Mouse (Mus musculus) testis, adult 2 months (tissue): ENCODE data around the gene Pde8a. TPM values are rescaled to one million over a fixed set of nuclear protein-coding genes. Genes with fewer than 3 reads are reported as not detected.
"Not testable (repeated sequence)": the region's sequence is repeated elsewhere in the genome, so short reads cannot be mapped to it uniquely, and the experiment has no call there.

Source experiments
- H3K27ac ChIP-seq: fragments of 200-500 bp; 2 replicates; pipeline ENCODE4 v1.5.1; 2012; ENCODE audit warnings: low read depth, low read length; ENCODE audit not compliant: control insufficient read depth, insufficient read depth
- H3K27me3 ChIP-seq: fragments of 200-500 bp; 2 replicates; pipeline ENCODE4 v1.6.1; 2012; ENCODE audit warnings: mild to moderate bottlenecking, low read length, moderate library complexity; ENCODE audit not compliant: control insufficient read depth, insufficient read depth
- H3K36me3 ChIP-seq: fragments of 200-500 bp; 2 replicates; pipeline ENCODE4 v1.6.1; 2012; ENCODE audit warnings: mild to moderate bottlenecking, low read length; ENCODE audit not compliant: control insufficient read depth, insufficient read depth
- H3K4me1 ChIP-seq: fragments of 200-500 bp; 2 replicates; pipeline ENCODE4 v1.6.1; 2012; ENCODE audit warnings: low read length; ENCODE audit not compliant: control insufficient read depth, insufficient read depth
- H3K4me3 ChIP-seq: fragments of 200-500 bp; 2 replicates; pipeline ENCODE4 v1.5.1; 2012; ENCODE audit warnings: low read depth, mild to moderate bottlenecking, low read length, moderate library complexity, mixed read lengths; ENCODE audit not compliant: control insufficient read depth
- CTCF ChIP-seq: fragments of 200-500 bp; IDR thresholded peaks from 2 replicates; pipeline ENCODE4 v1.5.1; 2012; ENCODE audit warnings: low read depth, mild to moderate bottlenecking, inconsistent platforms, low read length, moderate library complexity; ENCODE audit not compliant: control insufficient read depth, insufficient read depth, insufficient replicate concordance
- POLR2A ChIP-seq: fragments of 200-500 bp; IDR thresholded peaks from 2 replicates; pipeline ENCODE4 v1.6.1; 2012; ENCODE audit warnings: low read depth, mild to moderate bottlenecking, inconsistent platforms, low read length, moderate library complexity; ENCODE audit not compliant: control insufficient read depth
- polyA plus RNA-seq: library from polyadenylated mRNA; depleted of rRNA; stranded (reverse); fragments of >200 nt; gene quantifications from 2 replicates; pipeline ENCODE4 v1.2.3, GENCODE M21; 2012

Gene Pde8a
- polyA plus RNA-seq, 1 experiment = 101 TPM

- no peak for TF ChIP-seq CTCF
- TF ChIP-seq POLR2A = no peak
Measured at GRCm38 (mm10) chr7:81179494-81179893, 33.9 kb upstream of the Pde8a start.

GRCm38 (mm10) chr7:81182492-81183175, 30.8 kb upstream of the Pde8a start:
- no peak overlapping the region for H3K4me3 ChIP-seq
- TF ChIP-seq POLR2A (no peak), CTCF (no peak)
- no peaks in the 10 kb centered on the region for H3K36me3 ChIP-seq
- H3K27me3 ChIP-seq = no peaks in the 10 kb centered on the region
- H3K27ac ChIP-seq = no peak overlapping the region
- no peaks in the 10 kb centered on the region for H3K4me1 ChIP-seq

More at GRCm38 (mm10) chr7:81179494-81179893, 33.9 kb upstream of the Pde8a start:
- Histone ChIP-seq H3K4me3 (no peak overlapping the region), H3K27ac (no peak overlapping the region), H3K27me3 (no peaks in the 10 kb centered on the region), H3K36me3 (no peaks in the 10 kb centered on the region), H3K4me1 (peaks cover 3% of the 10 kb centered on the region; the same call in 1 of the 2 replicates)

- Histone ChIP-seq H3K27me3 (no peaks in the 10 kb centered on the region), H3K36me3 (no peaks in the 10 kb centered on the region), H3K27ac (no peak overlapping the region), H3K4me3 (no peak overlapping the region), H3K4me1 (no peaks in the 10 kb centered on the region)
- TF ChIP-seq POLR2A = no peak
Measured at GRCm38 (mm10) chr7:81183181-81183580, 30.2 kb upstream of the Pde8a start.

GRCm38 (mm10) chr7:81184136-81184535, 29.3 kb upstream of the Pde8a start:
- Histone ChIP-seq H3K27me3 (no peaks in the 10 kb centered on the region), H3K27ac (no peak overlapping the region), H3K4me3 (no peak overlapping the region), H3K4me1 (no peaks in the 10 kb centered on the region), H3K36me3 (no peaks in the 10 kb centered on the region)
- TF ChIP-seq POLR2A = no peak
- TF ChIP-seq CTCF = no peak

GRCm38 (mm10) chr7:81184651-81185050, 28.7 kb upstream of the Pde8a start:
- Histone ChIP-seq H3K4me3 (no peak overlapping the region), H3K4me1 (no peaks in the 10 kb centered on the region), H3K36me3 (no peaks in the 10 kb centered on the region), H3K27me3 (no peaks in the 10 kb centered on the region), H3K27ac (no peak overlapping the region)
- no peak for TF ChIP-seq POLR2A
- no peak for TF ChIP-seq CTCF

GRCm38 (mm10) chr7:81186036-81186435, 27.4 kb upstream of the Pde8a start:
- H3K4me3 ChIP-seq, H3K4me1 ChIP-seq, H3K27me3 ChIP-seq, H3K27ac ChIP-seq, H3K36me3 ChIP-seq: not testable (repeated sequence)

GRCm38 (mm10) chr7:81189180-81189579, 24.2 kb upstream of the Pde8a start:
- H3K36me3 ChIP-seq = no peaks in the 10 kb centered on the region
- TF ChIP-seq POLR2A (no peak), CTCF (no peak)
- no peaks in the 10 kb centered on the region for H3K27me3 ChIP-seq
- H3K4me3 ChIP-seq = no peak overlapping the region; the same call in 1 of the 2 replicates
- no peaks in the 10 kb centered on the region for H3K4me1 ChIP-seq
- H3K27ac ChIP-seq = no peak overlapping the region

- Histone ChIP-seq H3K27ac (no peak overlapping the region), H3K4me3 (no peak overlapping the region), H3K27me3 (no peaks in the 10 kb centered on the region), H3K36me3 (no peaks in the 10 kb centered on the region), H3K4me1 (no peaks in the 10 kb centered on the region)
- no peak for TF ChIP-seq CTCF
- no peak for TF ChIP-seq POLR2A
Measured at GRCm38 (mm10) chr7:81195509-81195908, 17.9 kb upstream of the Pde8a start.
